Mouse (Mus musculus): Measurements from ENCODE around the gene Bcat1.

Bcat1 gene

GRCm38 (mm10) chr6:145075548-145076224, at the start of gene Bcat1:
TSS of gene Bcat1 (minus strand) at chr6:145076184.
- DNase-seq (ENCODE audit: low read depth, low spot score), result peak; percentile 80

GRCm38 (mm10) chr6:145125591-145126113, 49.7 kb upstream of the Bcat1 start:
- DNase-seq (ENCODE audit: low read depth, low spot score), result no peak

- no peak for DNase-seq (ENCODE audit: low read depth, low spot score)
Observed at GRCm38 (mm10) chr6:145124621-145125020, 48.6 kb upstream of the Bcat1 start.

- DNase-seq (ENCODE audit: low read depth, low spot score), result no peak
Observed at GRCm38 (mm10) chr6:145123136-145124060, 47.4 kb upstream of the Bcat1 start.

GRCm38 (mm10) chr6:145122423-145123059, 46.6 kb upstream of the Bcat1 start:
- DNase-seq (ENCODE audit: low read depth, low spot score), result no peak

GRCm38 (mm10) chr6:145121590-145122420, 45.8 kb upstream of the Bcat1 start:
- DNase-seq (ENCODE audit: low read depth, low spot score), result no peak

GRCm38 (mm10) chr6:145120787-145121589, 45.0 kb upstream of the Bcat1 start:
- no peak for DNase-seq (ENCODE audit: low read depth, low spot score)

GRCm38 (mm10) chr6:145120086-145120485, 44.1 kb upstream of the Bcat1 start:
- no peak for DNase-seq (ENCODE audit: low read depth, low spot score)

- no peak for DNase-seq (ENCODE audit: low read depth, low spot score)
Observed at GRCm38 (mm10) chr6:145116098-145116672, 40.2 kb upstream of the Bcat1 start.

GRCm38 (mm10) chr6:145115476-145116097, 39.6 kb upstream of the Bcat1 start, which contains the start of gene Lrmp:
TSS of gene Lrmp (plus strand) at chr6:145115653.
- DNase-seq (ENCODE audit: low read depth, low spot score), result no peak

GRCm38 (mm10) chr6:145114561-145114960, 38.6 kb upstream of the Bcat1 start:
- DNase-seq (ENCODE audit: low read depth, low spot score), result no peak

- DNase-seq (ENCODE audit: low read depth, low spot score), result no peak
Observed at GRCm38 (mm10) chr6:145112865-145113264, 36.9 kb upstream of the Bcat1 start.

- DNase-seq (ENCODE audit: low read depth, low spot score), result no peak
Observed at GRCm38 (mm10) chr6:145110786-145111185, 34.8 kb upstream of the Bcat1 start.

- DNase-seq (ENCODE audit: low read depth, low spot score), result no peak
Observed at GRCm38 (mm10) chr6:145106163-145106842, 30.3 kb upstream of the Bcat1 start.

GRCm38 (mm10) chr6:145105439-145105838, 29.5 kb upstream of the Bcat1 start:
- DNase-seq (ENCODE audit: low read depth, low spot score), result no peak

- peak; percentile 53 for DNase-seq (ENCODE audit: low read depth, low spot score)
Observed at GRCm38 (mm10) chr6:145104241-145104939, 28.4 kb upstream of the Bcat1 start.

GRCm38 (mm10) chr6:145100923-145101322, 24.9 kb upstream of the Bcat1 start:
- DNase-seq (ENCODE audit: low read depth, low spot score), result no peak

- DNase-seq (ENCODE audit: low read depth, low spot score), result no peak
Observed at GRCm38 (mm10) chr6:145094431-145094830, 18.4 kb upstream of the Bcat1 start.
